Mouse (Mus musculus) midbrain, embryonic 14.5 days (tissue): Measurements from ENCODE around the gene Sh3pxd2a. TPM values are rescaled to one million over a fixed set of nuclear protein-coding genes. Genes with fewer than 3 reads are reported as not detected.

Experiments used
- ATAC-seq: fragments of 200-750 bp; cut with Nextera tagmentation; 2 replicates; pipeline ENCODE4 v1.8.0; 2017; ENCODE audit warnings: moderate number of reproducible peaks, moderate library complexity; ENCODE audit not compliant: low FRiP score, low TSS enrichment
- DNase-seq: peaks from one replicate; pipeline ENCODE4 v3.0.0-alpha.2; 2015
- H3K27ac ChIP-seq: fragments of 300-500 bp; sonication (generic); replicated peaks from 2 replicates; pipeline ENCODE4 v1.5.1; 2014; ENCODE audit warnings: mild to moderate bottlenecking, low read depth, low read length, moderate library complexity
- H3K27me3 ChIP-seq: fragments of 300-500 bp; sonication (generic); 2 replicates; pipeline ENCODE4 v1.6.1; 2014; ENCODE audit warnings: low read length, control low read depth, mixed read lengths; ENCODE audit not compliant: control insufficient read depth, insufficient read depth
- H3K36me3 ChIP-seq: fragments of 300-500 bp; sonication (generic); 2 replicates; pipeline ENCODE4 v1.6.1; 2014; ENCODE audit warnings: low read length, control low read depth; ENCODE audit not compliant: control insufficient read depth, insufficient read depth
- H3K4me1 ChIP-seq: fragments of 300-500 bp; sonication (generic); 2 replicates; pipeline ENCODE4 v1.6.1; 2014; ENCODE audit warnings: mild to moderate bottlenecking, antibody characterized with exemption, low read length, control low read depth; ENCODE audit not compliant: control insufficient read depth, insufficient read depth
- H3K4me2 ChIP-seq: fragments of 300-500 bp; sonication (generic); 2 replicates; pipeline ENCODE4 v1.6.1; 2014; ENCODE audit warnings: mild to moderate bottlenecking, low read length, moderate library complexity
- H3K4me3 ChIP-seq: fragments of 300-500 bp; sonication (generic); replicated peaks from 2 replicates; pipeline ENCODE4 v1.5.1; 2014; ENCODE audit warnings: low read depth, low read length
- H3K9ac ChIP-seq: fragments of 300-500 bp; sonication (generic); replicated peaks from 2 replicates; pipeline ENCODE4 v1.6.1; 2014; ENCODE audit warnings: mild to moderate bottlenecking, low read length, moderate library complexity
- H3K9me3 ChIP-seq: fragments of 300-500 bp; sonication (generic); 2 replicates; pipeline ENCODE4 v1.6.1; 2016; ENCODE audit warnings: low read length, control low read depth, mixed read lengths; ENCODE audit not compliant: control insufficient read depth
- WGBS: fragments of 180-500 bp; shearing (Covaris S2); extraction: QIAGEN DNeasy Blood & Tissue Kit; methylation state at CpG from one replicate; pipeline ENCODE4 v1.1.7; 2014; 5-methylcytosine and 5-hydroxymethylcytosine counted together
- polyA plus RNA-seq: library from polyadenylated mRNA; unstranded; fragments of >200 nt; fragmentation: Nextera tagmentation; extraction: Ambion mirVana; gene quantifications from 2 replicates; pipeline ENCODE4 v1.2.1, GENCODE M21; 2014

Gene Sh3pxd2a
- polyA plus RNA-seq, 1 experiment from 2014 or later = 2.4 TPM

DNA sequence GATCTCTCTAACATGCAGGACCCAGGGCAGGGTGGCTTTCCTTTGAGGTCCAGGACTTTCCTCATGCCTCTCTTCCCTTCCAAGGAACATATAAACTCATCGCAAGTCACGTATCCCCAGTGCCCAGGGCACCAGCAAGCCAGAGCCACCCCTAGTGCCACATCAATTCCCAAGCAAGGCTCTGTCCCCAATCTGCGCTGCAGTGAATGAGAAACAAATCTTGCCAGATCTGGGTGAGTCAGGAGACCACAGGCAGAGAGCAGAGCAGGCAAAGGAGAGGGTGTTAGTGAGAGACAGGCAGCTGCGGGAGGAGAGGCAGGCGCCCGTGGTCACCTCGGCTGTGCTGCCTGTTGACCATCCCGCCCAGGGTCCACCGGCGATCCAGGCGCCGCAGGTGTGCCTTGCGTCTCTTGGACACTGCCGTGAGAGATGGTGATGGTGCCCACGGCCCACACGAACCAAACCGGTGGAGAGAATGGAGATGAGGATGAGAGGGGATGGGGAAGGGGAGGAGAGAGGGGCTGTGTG is 181.4 kb downstream of the Sh3pxd2a start:
- WGBS = 96% methylated on average over 17 of the region's 17 CpGs
- no peak overlapping the region for H3K4me2 ChIP-seq
- H3K4me3 ChIP-seq = no peak overlapping the region
- no peaks in the 10 kb centered on the region for H3K27me3 ChIP-seq
- H3K27ac ChIP-seq = no peak overlapping the region
- H3K9me3 ChIP-seq = no peaks in the 10 kb centered on the region
- no peak overlapping the region for H3K9ac ChIP-seq
- DNase-seq (no peak), ATAC-seq (no peak)
- H3K36me3 ChIP-seq = peaks cover 9% of the 10 kb centered on the region; the same call in 1 of the 2 replicates
- H3K4me1 ChIP-seq = no peaks in the 10 kb centered on the region

DNA sequence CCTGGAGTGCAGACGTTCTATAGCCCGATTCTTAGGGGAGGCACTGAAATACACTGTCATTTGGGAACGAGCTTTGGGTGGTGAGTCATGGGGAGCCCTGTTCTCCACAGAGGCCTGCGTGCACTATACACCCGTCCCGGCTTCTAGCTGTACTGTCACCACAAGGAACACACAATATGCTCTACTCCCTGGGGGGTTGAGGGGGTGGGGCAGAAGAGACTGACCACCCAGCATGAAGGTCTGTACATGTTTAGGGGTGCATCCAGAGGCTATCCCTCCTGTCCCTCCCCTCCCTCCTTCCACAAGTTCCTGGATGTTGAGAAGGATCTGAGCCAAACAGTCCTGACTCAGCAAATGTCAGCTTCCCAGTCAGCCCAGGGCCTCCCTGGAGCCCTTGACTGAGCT is 182.1 kb downstream of the Sh3pxd2a start:
- H3K36me3 ChIP-seq = peaks cover 9% of the 10 kb centered on the region; the same call in 1 of the 2 replicates
- DNase-seq = no peak
- 82% methylated on average over 6 of the region's 6 CpGs for WGBS

DNA sequence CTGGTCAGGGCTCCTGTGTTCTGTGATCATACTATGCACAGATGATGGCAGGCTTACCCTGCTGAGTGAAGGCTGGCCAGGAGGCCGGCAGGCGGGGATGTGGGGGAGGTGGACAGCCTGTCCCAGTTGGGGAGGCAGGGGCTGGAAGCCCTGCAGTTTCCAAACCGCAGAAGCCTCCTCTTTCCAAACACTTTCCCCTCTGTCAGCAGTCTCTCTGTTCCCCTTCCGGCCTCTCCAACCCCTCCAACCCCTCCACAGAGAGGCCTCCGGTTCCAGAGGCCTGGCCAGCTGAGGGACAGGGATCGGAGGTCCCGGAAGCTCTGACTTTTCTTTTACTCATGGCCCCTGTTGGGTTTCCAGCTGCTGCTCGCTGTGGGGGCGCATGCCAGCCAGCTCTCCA is 183.3 kb downstream of the Sh3pxd2a start:
- no peak overlapping the region for H3K27ac ChIP-seq
- no peak for ATAC-seq
- DNase-seq = no peak
- no peak overlapping the region for H3K4me3 ChIP-seq
- 84% methylated on average over 9 of the region's 9 CpGs for WGBS
- H3K36me3 ChIP-seq = peaks cover 6% of the 10 kb centered on the region; the same call in 1 of the 2 replicates
- no peak overlapping the region for H3K9ac ChIP-seq
- no peaks in the 10 kb centered on the region for H3K4me1 ChIP-seq
- H3K9me3 ChIP-seq = no peaks in the 10 kb centered on the region
- no peak overlapping the region for H3K4me2 ChIP-seq
- no peaks in the 10 kb centered on the region for H3K27me3 ChIP-seq

More for the DNA sequence above, 182.1 kb downstream of the Sh3pxd2a start:
- no peak overlapping the region for H3K4me2 ChIP-seq
- H3K9me3 ChIP-seq = no peaks in the 10 kb centered on the region
- no peak overlapping the region for H3K27ac ChIP-seq
- no peaks in the 10 kb centered on the region for H3K4me1 ChIP-seq
- ATAC-seq = no peak
- no peaks in the 10 kb centered on the region for H3K27me3 ChIP-seq
- no peak overlapping the region for H3K4me3 ChIP-seq
- no peak overlapping the region for H3K9ac ChIP-seq

DNA sequence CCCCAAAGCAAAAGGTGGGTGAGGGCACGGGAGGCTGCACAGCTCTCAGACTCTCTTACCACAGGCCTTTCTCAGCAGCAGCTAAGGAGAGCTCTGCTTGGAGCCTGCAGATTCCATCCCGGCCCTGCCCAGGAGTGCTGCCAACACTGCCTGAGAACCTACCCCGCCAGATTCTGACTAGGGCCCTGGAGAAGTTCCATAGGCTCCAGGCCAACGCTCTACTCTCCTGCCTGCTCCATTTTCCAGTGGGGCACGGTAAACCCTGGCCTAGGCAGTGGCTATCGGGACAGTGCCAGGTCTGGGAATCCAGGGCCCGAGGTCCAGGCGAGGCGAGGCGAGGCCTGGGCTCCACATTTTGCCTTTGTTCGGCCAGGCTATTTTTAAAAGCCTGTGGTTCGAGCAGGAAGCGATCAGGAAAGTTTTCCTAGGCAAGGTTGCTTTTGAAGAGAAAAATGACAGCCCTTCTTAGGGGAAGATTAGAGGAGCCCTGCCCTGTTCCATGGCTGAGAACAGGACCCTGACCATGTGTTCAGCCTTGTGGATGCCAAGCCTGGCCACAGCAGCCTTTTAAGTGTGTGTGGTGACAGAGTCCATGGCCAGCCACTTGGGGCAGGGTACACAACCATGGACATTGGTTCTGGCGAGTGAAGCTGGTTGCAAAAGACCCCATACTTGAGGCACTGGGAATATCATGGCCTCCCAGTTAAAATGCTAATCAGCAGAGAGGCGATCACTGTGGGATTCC is 184.2 kb downstream of the Sh3pxd2a start:
- Histone ChIP-seq H3K9ac (no peak overlapping the region), H3K4me1 (no peaks in the 10 kb centered on the region), H3K27me3 (no peaks in the 10 kb centered on the region), H3K4me3 (no peak overlapping the region), H3K36me3 (peaks cover 6% of the 10 kb centered on the region; the same call in 1 of the 2 replicates), H3K9me3 (no peaks in the 10 kb centered on the region), H3K27ac (no peak overlapping the region), H3K4me2 (no peak overlapping the region)
- WGBS = 88% methylated on average over 15 of the region's 15 CpGs
- ATAC-seq = no peak
- peak; percentile 42 for DNase-seq

DNA sequence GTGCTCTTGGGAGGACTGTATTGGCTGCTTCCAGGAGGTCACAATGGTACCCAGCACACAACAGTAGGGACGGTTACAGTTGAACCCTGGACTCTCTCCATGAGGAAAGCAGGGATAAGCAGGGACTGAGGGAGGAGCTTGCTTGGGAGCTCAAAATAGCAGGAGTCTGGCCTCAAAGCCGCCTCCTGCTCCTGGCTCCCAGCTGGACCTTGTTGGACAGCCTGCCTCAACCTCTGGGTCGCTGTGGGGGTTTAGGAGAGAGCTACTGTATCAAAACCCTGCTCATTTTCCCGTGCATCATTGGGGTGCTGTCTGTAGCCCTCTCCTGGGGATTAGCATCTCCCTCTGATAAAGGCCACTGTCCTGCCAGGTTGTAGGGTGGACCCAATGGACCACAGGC is 184.8 kb downstream of the Sh3pxd2a start:
- H3K36me3 ChIP-seq = peaks cover 3% of the 10 kb centered on the region; the same call in 1 of the 2 replicates
- no peak overlapping the region for H3K4me3 ChIP-seq
- H3K9ac ChIP-seq = no peak overlapping the region
- no peak for ATAC-seq
- no peak for DNase-seq
- no peak overlapping the region for H3K4me2 ChIP-seq
- H3K27me3 ChIP-seq = no peaks in the 10 kb centered on the region
- H3K4me1 ChIP-seq = no peaks in the 10 kb centered on the region
- no peak overlapping the region for H3K27ac ChIP-seq
- H3K9me3 ChIP-seq = no peaks in the 10 kb centered on the region
- 83% methylated on average over 4 of the region's 4 CpGs for WGBS

DNA sequence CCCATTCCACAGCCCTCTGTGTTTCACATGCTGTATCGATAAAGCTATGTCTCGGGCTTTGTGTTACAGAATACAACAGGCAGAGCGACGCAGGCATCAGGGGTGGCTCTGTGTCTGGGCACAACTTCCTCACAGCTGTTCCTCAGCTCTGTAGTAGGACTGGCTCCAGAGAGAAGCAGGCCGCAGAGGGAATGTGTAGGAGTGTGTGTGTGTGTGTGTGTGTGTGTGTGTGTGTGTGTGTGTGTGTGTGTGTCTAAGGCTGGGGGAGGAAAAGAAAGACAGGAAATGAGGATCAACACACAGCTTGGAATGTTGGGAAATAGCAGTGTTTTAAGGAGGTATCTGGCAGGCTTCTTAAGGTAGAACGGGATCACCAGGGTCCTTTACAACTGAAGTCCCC is 187.5 kb downstream of the Sh3pxd2a start:
- H3K27me3 ChIP-seq = no peaks in the 10 kb centered on the region
- DNase-seq (no peak), ATAC-seq (no peak)
- H3K36me3 ChIP-seq = peaks cover 11% of the 10 kb centered on the region
- no peak overlapping the region for H3K4me3 ChIP-seq
- H3K27ac ChIP-seq = no peak overlapping the region
- no peak overlapping the region for H3K9ac ChIP-seq
- no peak overlapping the region for H3K4me2 ChIP-seq
- no peaks in the 10 kb centered on the region for H3K9me3 ChIP-seq
- H3K4me1 ChIP-seq = no peaks in the 10 kb centered on the region
- 88% methylated on average over 6 of the region's 6 CpGs for WGBS

DNA sequence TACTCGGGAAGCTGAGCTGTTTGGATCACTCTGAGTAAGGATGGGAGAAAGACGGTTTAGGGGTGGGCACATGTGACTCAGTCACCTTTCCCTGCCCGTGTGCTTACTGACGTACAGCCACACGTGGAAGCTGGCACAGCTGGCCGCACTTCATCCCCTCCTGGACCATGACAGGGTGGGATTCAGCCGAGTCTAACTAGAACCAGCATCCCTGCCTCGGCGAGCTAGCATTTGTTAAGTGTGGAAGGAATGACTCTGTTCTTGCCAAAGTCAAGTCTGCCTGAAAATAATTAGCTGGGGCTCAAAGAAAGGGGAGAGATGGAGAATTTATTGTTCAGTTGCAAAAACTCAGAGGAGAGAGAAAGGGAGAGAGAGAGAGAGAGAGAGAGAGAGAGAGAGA is 193.7 kb downstream of the Sh3pxd2a start:
- 84% methylated on average over 9 of the region's 9 CpGs for WGBS
- Histone ChIP-seq H3K4me1 (no peaks in the 10 kb centered on the region), H3K4me3 (no peak overlapping the region), H3K27ac (no peak overlapping the region), H3K27me3 (no peaks in the 10 kb centered on the region), H3K36me3 (peaks cover 20% of the 10 kb centered on the region), H3K9me3 (no peaks in the 10 kb centered on the region), H3K4me2 (no peak overlapping the region), H3K9ac (no peak overlapping the region)
- DNase-seq (no peak), ATAC-seq (no peak)

DNA sequence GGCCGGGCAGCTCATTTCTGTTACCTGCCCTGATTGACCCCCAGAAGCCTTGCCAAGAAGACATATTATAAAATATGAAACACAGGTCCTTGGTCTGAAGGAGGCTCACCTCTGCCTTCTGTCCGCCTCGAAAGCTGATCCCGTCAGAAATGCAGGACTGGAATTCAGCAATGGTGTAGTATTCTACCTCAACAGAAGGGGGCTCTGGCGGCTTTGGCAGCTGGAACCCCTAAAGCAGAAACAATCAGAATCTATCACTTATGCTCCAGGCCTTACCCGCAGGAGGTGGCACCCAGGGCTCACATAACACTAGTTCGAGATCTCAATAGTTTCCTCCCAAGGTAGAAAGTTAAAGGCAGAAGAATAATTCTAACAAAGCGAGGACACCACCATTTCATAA is 194.5 kb downstream of the Sh3pxd2a start:
- H3K4me2 ChIP-seq = no peak overlapping the region
- WGBS = 45% methylated on average over 8 of the region's 8 CpGs
- DNase-seq = peak; percentile 55

DNA sequence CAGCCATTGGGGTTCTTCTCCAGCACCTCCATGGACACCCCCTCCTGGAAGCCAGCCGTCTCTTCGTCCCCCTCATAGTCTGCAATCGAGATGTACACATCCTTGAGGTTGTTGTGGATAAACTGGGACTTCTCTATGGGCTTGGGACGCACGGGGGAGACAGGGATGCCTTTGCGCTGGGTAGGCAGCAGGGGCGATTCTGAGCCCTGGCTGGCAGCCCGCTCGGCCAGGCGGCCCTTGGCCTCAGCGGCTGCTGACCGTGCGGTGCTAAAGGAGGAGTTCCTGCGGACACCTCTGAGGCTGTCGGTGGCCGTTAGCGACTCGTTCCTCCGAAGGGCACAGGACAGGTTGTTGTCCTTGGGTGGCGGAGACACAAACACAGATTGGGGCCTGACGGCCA is 197.1 kb downstream of the Sh3pxd2a start:
- no peak overlapping the region for H3K4me2 ChIP-seq

More for the DNA sequence above, 194.5 kb downstream of the Sh3pxd2a start:
- Histone ChIP-seq H3K27ac (no peak overlapping the region), H3K4me3 (no peak overlapping the region), H3K27me3 (no peaks in the 10 kb centered on the region), H3K4me1 (no peaks in the 10 kb centered on the region), H3K9ac (no peak overlapping the region), H3K36me3 (peaks cover 20% of the 10 kb centered on the region), H3K9me3 (no peaks in the 10 kb centered on the region)
- no peak for ATAC-seq

More for the DNA sequence above, 197.1 kb downstream of the Sh3pxd2a start:
- no peaks in the 10 kb centered on the region for H3K9me3 ChIP-seq
- no peak overlapping the region for H3K9ac ChIP-seq
- H3K27ac ChIP-seq = no peak overlapping the region
- DNase-seq = no peak
- H3K36me3 ChIP-seq = peaks cover 11% of the 10 kb centered on the region; the same call in 1 of the 2 replicates
- WGBS = 91% methylated on average over 21 of the region's 21 CpGs
- H3K27me3 ChIP-seq = no peaks in the 10 kb centered on the region
- ATAC-seq = no peak
- no peak overlapping the region for H3K4me3 ChIP-seq
- no peaks in the 10 kb centered on the region for H3K4me1 ChIP-seq
